Mouse (Mus musculus): Measurements from ENCODE around the gene Mapt. TPM values are rescaled to one million over a fixed set of nuclear protein-coding genes. Genes with fewer than 3 reads are reported as not detected.

The Mapt gene
- total and polyA plus RNA-seq, 2 experiments, result 1.4 to 1.6 TPM

GRCm38 (mm10) chr11:104270452-104270851, 39.3 kb downstream of the Mapt start:
- TF ChIP-seq CTCF (IDR thresholded peaks at IDR 0.05; ENCODE audit: low read depth, low read length) (no peak), POLR2A (IDR thresholded peaks at IDR 0.05; ENCODE audit: extremely low read depth, insufficient read depth, low read length) (no peak)
- no peak overlapping the region for H3K4me3 ChIP-seq (ENCODE audit: insufficient read depth, low read depth, low read length)
- H3K27ac ChIP-seq (replicated peaks; ENCODE audit: insufficient read depth, low read depth, low read length), result no peak overlapping the region
- H3K9ac ChIP-seq (ENCODE audit: low read depth, low read length), result no peak overlapping the region
- H3K4me1 ChIP-seq (ENCODE audit: control insufficient read depth, insufficient read depth, low read length), result no peaks in the 10 kb centered on the region
- H3K27me3 ChIP-seq (ENCODE audit: control insufficient read depth, insufficient read depth, low read length), result no peaks in the 10 kb centered on the region
- H3K36me3 ChIP-seq (ENCODE audit: control insufficient read depth, insufficient read depth, low read length), result no peaks in the 10 kb centered on the region
- no peak for DNase-seq (ENCODE audit: extremely low read depth, low read depth, low spot score)
- 91% methylated on average over 3 of the region's 3 CpGs for WGBS
- H3K79me2 ChIP-seq (ENCODE audit: control insufficient read depth, insufficient read depth, low read length), result no peaks in the 10 kb centered on the region

GRCm38 (mm10) chr11:104270876-104271275, 39.7 kb downstream of the Mapt start:
- H3K4me3 ChIP-seq (ENCODE audit: insufficient read depth, low read depth, low read length), result no peak overlapping the region
- no peaks in the 10 kb centered on the region for H3K4me1 ChIP-seq (ENCODE audit: control insufficient read depth, insufficient read depth, low read length)
- H3K27me3 ChIP-seq (ENCODE audit: control insufficient read depth, insufficient read depth, low read length), result no peaks in the 10 kb centered on the region
- WGBS, result 35% methylated on average over 4 of the region's 4 CpGs
- H3K27ac ChIP-seq (replicated peaks; ENCODE audit: insufficient read depth, low read depth, low read length), result no peak overlapping the region
- H3K9ac ChIP-seq (ENCODE audit: low read depth, low read length), result no peak overlapping the region
- no peak for TF ChIP-seq POLR2A (IDR thresholded peaks at IDR 0.05; ENCODE audit: extremely low read depth, insufficient read depth, low read length)
- no peak for TF ChIP-seq CTCF (IDR thresholded peaks at IDR 0.05; ENCODE audit: low read depth, low read length)
- DNase-seq (ENCODE audit: extremely low read depth, low read depth, low spot score), result peak; percentile 81
- no peaks in the 10 kb centered on the region for H3K36me3 ChIP-seq (ENCODE audit: control insufficient read depth, insufficient read depth, low read length)
- H3K79me2 ChIP-seq (ENCODE audit: control insufficient read depth, insufficient read depth, low read length), result no peaks in the 10 kb centered on the region

- Histone ChIP-seq H3K36me3 (ENCODE audit: control insufficient read depth, insufficient read depth, low read length) (no peaks in the 10 kb centered on the region), H3K4me3 (ENCODE audit: insufficient read depth, low read depth, low read length) (no peak overlapping the region), H3K27ac (replicated peaks; ENCODE audit: insufficient read depth, low read depth, low read length) (no peak overlapping the region), H3K4me1 (ENCODE audit: control insufficient read depth, insufficient read depth, low read length) (no peaks in the 10 kb centered on the region), H3K27me3 (ENCODE audit: control insufficient read depth, insufficient read depth, low read length) (no peaks in the 10 kb centered on the region), H3K79me2 (ENCODE audit: control insufficient read depth, insufficient read depth, low read length) (no peaks in the 10 kb centered on the region), H3K9ac (ENCODE audit: low read depth, low read length) (no peak overlapping the region)
- no peak for DNase-seq (ENCODE audit: extremely low read depth, low read depth, low spot score)
- TF ChIP-seq CTCF (IDR thresholded peaks at IDR 0.05; ENCODE audit: low read depth, low read length) (no peak), POLR2A (IDR thresholded peaks at IDR 0.05; ENCODE audit: extremely low read depth, insufficient read depth, low read length) (no peak)
- 80% methylated on average over 6 of the region's 6 CpGs for WGBS
These were observed 40.7 kb downstream of the Mapt start for GRCm38 (mm10) chr11:104271876-104272275.

GRCm38 (mm10) chr11:104272352-104272751, 41.2 kb downstream of the Mapt start:
- no peaks in the 10 kb centered on the region for H3K36me3 ChIP-seq (ENCODE audit: control insufficient read depth, insufficient read depth, low read length)
- H3K79me2 ChIP-seq (ENCODE audit: control insufficient read depth, insufficient read depth, low read length), result no peaks in the 10 kb centered on the region
- WGBS, result 64% methylated on average over 8 of the region's 8 CpGs
- DNase-seq (ENCODE audit: extremely low read depth, low read depth, low spot score), result peak; percentile 80
- TF ChIP-seq CTCF (IDR thresholded peaks at IDR 0.05; ENCODE audit: low read depth, low read length) (no peak), POLR2A (IDR thresholded peaks at IDR 0.05; ENCODE audit: extremely low read depth, insufficient read depth, low read length) (no peak)
- H3K4me1 ChIP-seq (ENCODE audit: control insufficient read depth, insufficient read depth, low read length), result no peaks in the 10 kb centered on the region
- no peak overlapping the region for H3K9ac ChIP-seq (ENCODE audit: low read depth, low read length)
- H3K27ac ChIP-seq (replicated peaks; ENCODE audit: insufficient read depth, low read depth, low read length), result no peak overlapping the region
- H3K27me3 ChIP-seq (ENCODE audit: control insufficient read depth, insufficient read depth, low read length), result no peaks in the 10 kb centered on the region
- H3K4me3 ChIP-seq (ENCODE audit: insufficient read depth, low read depth, low read length), result no peak overlapping the region

GRCm38 (mm10) chr11:104275765-104276164, 44.6 kb downstream of the Mapt start:
- 86% methylated on average over 7 of the region's 7 CpGs for WGBS
- Histone ChIP-seq H3K27me3 (ENCODE audit: control insufficient read depth, insufficient read depth, low read length) (no peaks in the 10 kb centered on the region), H3K27ac (replicated peaks; ENCODE audit: insufficient read depth, low read depth, low read length) (no peak overlapping the region), H3K4me3 (ENCODE audit: insufficient read depth, low read depth, low read length) (no peak overlapping the region), H3K79me2 (ENCODE audit: control insufficient read depth, insufficient read depth, low read length) (no peaks in the 10 kb centered on the region), H3K36me3 (ENCODE audit: control insufficient read depth, insufficient read depth, low read length) (no peaks in the 10 kb centered on the region), H3K4me1 (ENCODE audit: control insufficient read depth, insufficient read depth, low read length) (no peaks in the 10 kb centered on the region; the same call in 1 of the 2 replicates), H3K9ac (ENCODE audit: low read depth, low read length) (no peak overlapping the region)
- TF ChIP-seq CTCF (IDR thresholded peaks at IDR 0.05; ENCODE audit: low read depth, low read length) (no peak), POLR2A (IDR thresholded peaks at IDR 0.05; ENCODE audit: extremely low read depth, insufficient read depth, low read length) (no peak)
- DNase-seq (ENCODE audit: extremely low read depth, low read depth, low spot score), result no peak

- WGBS, result 8% methylated on average over 20 of the region's 20 CpGs
- peak; percentile 39 for DNase-seq (ENCODE audit: extremely low read depth, low read depth, low spot score)
- H3K4me3 ChIP-seq (ENCODE audit: insufficient read depth, low read depth, low read length), result no peak overlapping the region
These were observed 47.0 kb downstream of the Mapt start for GRCm38 (mm10) chr11:104278222-104278621.

More at GRCm38 (mm10) chr11:104278222-104278621, 47.0 kb downstream of the Mapt start:
- TF ChIP-seq CTCF (IDR thresholded peaks at IDR 0.05; ENCODE audit: low read depth, low read length), result peak; percentile 80
- TF ChIP-seq POLR2A (IDR thresholded peaks at IDR 0.05; ENCODE audit: extremely low read depth, insufficient read depth, low read length), result no peak
- Histone ChIP-seq H3K9ac (ENCODE audit: low read depth, low read length) (no peak overlapping the region), H3K27ac (replicated peaks; ENCODE audit: insufficient read depth, low read depth, low read length) (no peak overlapping the region), H3K27me3 (ENCODE audit: control insufficient read depth, insufficient read depth, low read length) (no peaks in the 10 kb centered on the region), H3K79me2 (ENCODE audit: control insufficient read depth, insufficient read depth, low read length) (no peaks in the 10 kb centered on the region), H3K36me3 (ENCODE audit: control insufficient read depth, insufficient read depth, low read length) (no peaks in the 10 kb centered on the region), H3K4me1 (ENCODE audit: control insufficient read depth, insufficient read depth, low read length) (no peaks in the 10 kb centered on the region; the same call in 1 of the 2 replicates)
